Mouse (Mus musculus): Measurements from ENCODE around the gene Smagp.
"Not testable (repeated sequence)": the region's sequence is repeated elsewhere in the genome, so short reads cannot be mapped to it uniquely, and the experiment has no call there.

Smagp gene

DNA sequence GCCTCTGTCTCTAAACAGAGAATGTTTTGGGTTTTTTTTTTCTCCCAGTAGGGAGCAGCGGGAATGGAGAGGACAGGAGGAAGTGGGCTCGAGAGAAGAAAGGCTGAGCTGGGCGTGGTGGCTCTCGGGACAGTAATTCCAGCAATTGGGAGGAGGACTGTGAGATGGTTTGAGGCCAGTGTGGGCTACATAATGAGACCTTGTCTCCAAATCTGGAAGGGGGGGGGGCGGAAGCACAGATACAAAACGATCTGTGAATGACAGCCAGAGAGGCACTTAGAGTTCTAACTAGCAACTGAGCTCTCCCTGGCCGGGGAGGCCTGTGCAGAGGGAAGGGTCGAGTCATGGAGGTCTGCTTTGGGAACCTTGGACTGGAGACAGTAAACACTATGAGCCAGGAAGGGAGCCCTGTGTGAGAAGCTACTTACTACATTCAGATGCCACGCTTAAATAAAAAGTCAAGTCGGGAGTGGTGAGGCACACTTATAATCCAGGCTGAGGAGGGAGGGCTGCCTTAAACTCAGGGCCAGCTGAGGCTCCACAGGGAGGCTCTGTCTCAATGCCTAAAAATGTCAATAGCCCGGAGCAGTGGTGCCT lies 8.9 kb downstream of the Smagp start:
- DNase-seq (ENCODE audit: extremely low read depth, low read depth): no peak

- no peak for DNase-seq (ENCODE audit: extremely low read depth, low read depth)
These were observed 9.5 kb downstream of the Smagp start for GRCm38 (mm10) chr15:100627287-100627686.

GRCm38 (mm10) chr15:100624435-100624834 lies 12.3 kb downstream of the Smagp start:
- no peak for DNase-seq (ENCODE audit: extremely low read depth, low read depth)

GRCm38 (mm10) chr15:100623754-100624153 lies 13.0 kb downstream of the Smagp start:
- DNase-seq (ENCODE audit: extremely low read depth, low read depth): no peak

DNA sequence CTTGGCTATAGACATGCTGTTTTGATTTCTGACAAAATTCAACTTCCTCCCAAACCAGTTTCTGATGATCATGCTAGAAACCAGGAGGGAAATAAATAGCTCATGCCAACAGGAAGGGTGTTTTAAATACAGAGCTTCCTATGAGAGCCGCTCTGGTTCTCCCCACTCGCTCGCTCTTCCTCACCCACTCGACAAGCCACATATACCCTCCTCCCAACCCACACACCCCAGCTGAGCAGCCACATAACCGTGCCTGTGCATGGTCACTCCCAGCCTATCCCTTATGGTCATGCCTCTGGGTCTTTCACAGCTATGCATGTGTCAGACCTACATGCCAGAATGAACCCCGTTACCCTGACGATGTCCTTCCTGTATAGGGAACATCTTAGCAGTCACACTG lies 14.6 kb downstream of the Smagp start:
- no peak for DNase-seq (ENCODE audit: extremely low read depth, low read depth)

DNA sequence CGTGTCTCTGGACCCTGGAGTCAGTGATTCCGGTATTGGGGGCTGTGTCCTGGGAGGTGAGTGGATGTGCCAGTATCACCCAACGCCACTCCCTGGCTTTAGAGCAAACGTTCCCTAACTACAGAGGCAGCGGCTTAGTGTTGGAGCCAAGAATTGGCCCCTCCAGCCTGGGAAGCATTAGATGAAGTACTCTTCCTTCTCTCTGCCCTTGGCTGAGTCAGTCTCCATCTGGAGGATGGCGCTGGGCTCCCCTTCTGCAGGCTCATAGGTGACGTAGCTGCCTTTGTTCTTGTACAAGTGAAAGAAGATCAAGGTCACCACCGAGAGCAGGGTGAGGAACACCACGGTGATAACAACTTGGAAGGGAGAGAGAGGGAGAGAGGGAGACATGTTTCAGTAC lies 15.1 kb downstream of the Smagp start:
- DNase-seq (ENCODE audit: extremely low read depth, low read depth): not testable (repeated sequence)

DNA sequence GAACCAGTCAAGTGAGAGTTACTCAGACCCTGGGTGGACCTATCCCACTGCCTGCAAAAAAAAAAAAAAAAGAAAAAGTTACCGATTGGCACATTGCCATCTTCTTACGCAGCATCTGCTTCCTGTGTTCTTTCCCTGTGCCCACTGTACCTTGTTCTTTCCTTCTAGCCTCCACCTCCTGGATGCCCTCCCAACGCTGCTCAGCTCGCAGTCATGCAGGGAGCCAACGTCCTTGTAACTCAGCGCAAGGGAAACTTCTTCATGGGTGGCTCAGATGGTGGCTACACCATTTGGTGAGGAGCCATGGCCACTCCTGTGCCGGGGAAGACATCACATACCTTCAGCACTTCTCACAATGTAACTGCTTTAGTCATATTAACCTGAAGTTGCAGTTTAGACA lies 17.5 kb downstream of the Smagp start:
- no peak for DNase-seq (ENCODE audit: extremely low read depth, low read depth)

DNA sequence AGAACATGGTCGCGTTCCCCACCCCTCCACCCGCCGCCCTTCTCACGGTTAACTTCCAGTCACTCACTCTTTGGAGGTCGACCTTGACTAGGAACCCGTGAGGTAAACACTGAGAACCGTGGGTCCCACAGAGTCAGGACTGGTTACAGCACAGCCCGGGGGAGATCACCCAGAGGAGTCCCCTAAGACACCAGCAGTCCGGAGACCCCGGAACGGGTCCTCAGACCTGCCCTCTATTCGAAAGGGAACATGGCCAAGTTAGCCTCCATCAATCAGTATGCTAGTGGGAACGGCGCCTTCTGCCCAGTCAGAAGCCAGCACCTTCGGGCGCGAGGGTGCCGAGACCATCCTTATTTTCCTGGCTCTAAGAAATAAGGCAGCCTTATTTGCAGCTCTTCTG lies 20.5 kb downstream of the Smagp start:
- DNase-seq (ENCODE audit: extremely low read depth, low read depth): no peak

DNA sequence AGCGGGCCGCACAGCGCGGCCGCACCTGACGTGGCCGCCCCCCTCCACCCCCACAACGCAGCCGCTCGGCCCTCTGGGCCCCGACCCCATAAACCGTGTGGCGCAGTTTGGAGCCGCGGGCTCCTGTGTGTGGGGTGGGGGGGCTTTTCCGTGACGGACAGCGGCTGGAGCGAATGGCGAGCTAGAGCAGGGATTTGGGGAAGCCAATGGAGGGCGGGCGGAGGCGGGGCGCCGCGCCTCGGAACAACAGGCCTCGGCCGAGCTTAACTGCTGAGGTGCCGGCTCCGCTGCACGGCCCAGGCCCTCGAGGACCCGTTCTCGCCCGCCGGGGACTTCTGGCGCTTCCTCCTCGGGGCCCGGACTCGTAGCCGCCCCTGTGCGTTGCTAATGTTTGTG lies 20.9 kb downstream of the Smagp start:
- peak; percentile 84 for DNase-seq (ENCODE audit: extremely low read depth, low read depth)

GRCm38 (mm10) chr15:100614996-100615824 lies 21.5 kb downstream of the Smagp start, which contains the start of gene Dazap2:
TSS of gene Dazap2 (plus strand) at chr15:100615349.
- DNase-seq (ENCODE audit: extremely low read depth, low read depth): peak; percentile 89

DNA sequence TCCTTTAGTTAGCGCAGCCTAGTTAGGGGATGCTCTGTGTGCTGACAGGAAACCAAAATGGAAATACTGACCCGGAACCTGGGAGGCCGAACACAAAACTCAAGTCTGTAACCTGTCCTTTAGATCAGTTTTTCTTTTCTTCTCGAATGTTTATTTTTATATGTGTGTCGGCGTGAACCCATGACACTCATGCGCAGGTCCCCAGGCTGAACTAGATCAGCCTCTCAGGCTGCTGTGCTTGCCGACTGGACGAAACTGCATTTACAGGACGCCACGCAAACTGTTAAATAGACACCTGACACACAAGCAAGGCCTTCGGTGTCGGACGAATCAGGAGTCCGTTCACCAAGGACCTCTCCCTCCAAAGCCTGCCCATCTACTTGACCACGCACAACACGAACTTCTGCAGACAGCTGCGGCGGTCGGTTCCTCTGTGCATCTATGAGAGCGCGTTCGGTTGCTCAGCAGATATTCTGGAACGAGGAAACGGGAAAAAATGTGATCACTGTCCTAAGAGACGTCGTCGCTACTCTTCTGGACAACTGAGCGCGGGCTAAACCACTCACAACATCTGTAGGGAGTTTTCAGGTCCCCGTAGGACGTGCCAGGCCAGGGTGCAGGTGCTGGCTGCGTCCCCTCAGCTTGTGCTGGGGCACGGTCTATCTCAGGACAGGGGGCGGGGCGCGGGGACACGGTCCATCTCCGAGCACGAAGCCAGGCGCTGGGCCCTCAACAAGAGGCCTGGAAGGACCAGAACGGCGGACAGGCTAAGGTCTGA lies 22.3 kb downstream of the Smagp start:
- DNase-seq (ENCODE audit: extremely low read depth, low read depth): peak; percentile 66

DNA sequence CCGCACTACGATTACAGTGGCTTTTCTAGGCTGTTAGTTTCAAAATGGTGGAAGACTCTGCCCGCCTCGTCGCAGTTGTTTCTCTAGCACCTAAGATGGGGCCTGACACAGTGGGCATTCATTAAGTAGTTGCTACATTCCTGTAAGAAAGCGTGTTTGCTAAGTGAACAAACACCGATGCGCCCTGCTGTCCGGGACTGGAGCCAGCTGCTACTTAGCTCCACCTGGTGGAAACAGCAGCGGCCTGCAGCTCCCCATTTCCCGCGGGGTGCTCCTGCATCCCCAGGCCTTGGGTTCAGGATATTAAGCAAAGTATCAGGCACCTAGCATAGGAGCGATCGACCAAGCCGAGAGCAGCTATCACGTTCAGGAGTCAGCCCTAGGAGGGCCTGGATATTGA lies 23.2 kb downstream of the Smagp start:
- peak; percentile 85 for DNase-seq (ENCODE audit: extremely low read depth, low read depth)

- DNase-seq (ENCODE audit: extremely low read depth, low read depth): no peak
These were observed 24.3 kb downstream of the Smagp start for GRCm38 (mm10) chr15:100612432-100612831.

GRCm38 (mm10) chr15:100611951-100612350 lies 24.8 kb downstream of the Smagp start:
- no peak for DNase-seq (ENCODE audit: extremely low read depth, low read depth)

GRCm38 (mm10) chr15:100606677-100607076 lies 30.1 kb downstream of the Smagp start:
- peak; percentile 59 for DNase-seq (ENCODE audit: extremely low read depth, low read depth)

DNA sequence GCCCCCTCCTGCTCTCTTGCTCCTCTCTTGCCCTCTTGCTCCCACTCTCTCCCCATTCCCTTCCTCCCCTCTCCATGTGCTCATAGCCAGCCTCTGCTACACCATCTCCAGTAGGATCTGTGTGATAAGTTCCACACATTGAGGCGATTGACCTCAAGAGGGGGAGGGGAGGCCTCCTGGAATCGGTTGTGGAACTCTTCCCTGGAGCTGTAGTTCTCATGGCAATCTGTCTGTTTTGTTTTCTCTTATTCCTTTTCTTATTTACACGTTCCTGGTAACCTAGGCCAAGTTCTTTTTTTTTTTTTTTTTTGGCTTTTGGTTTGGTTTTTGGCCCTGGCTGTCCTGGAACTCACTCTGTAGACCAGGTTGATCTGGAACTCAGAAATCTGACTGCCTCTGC lies 35.1 kb downstream of the Smagp start:
- no peak for DNase-seq (ENCODE audit: extremely low read depth, low read depth)

GRCm38 (mm10) chr15:100600696-100601272 lies 36.0 kb downstream of the Smagp start:
- DNase-seq (ENCODE audit: extremely low read depth, low read depth): no peak

GRCm38 (mm10) chr15:100600047-100600695 lies 36.6 kb downstream of the Smagp start:
- DNase-seq (ENCODE audit: extremely low read depth, low read depth): peak; percentile 71

- no peak for DNase-seq (ENCODE audit: extremely low read depth, low read depth)
These were observed 37.3 kb downstream of the Smagp start, which contains the start of gene Pou6f1 for GRCm38 (mm10) chr15:100599276-100600046. TSS of gene Pou6f1 (minus strand) at chr15:100599984.

DNA sequence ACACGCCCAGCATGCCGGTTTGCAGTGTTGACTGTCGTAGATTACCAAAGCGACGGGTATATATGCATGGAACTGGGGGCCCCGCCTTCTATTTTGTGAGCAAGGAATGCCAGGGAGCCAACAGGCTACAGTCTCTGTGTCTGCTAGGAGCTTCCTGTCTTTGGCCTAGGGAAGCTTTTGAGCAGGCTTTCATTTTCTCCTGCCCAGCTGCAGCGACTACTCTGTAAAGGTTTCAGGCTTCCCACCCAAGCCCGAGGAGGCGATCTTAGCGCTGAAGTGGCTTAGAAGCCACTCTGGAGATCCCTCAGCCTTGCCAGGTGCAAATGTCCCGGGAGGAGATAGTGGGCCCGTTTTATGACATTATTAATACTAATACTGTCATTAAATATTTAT lies 37.9 kb downstream of the Smagp start:
- peak; percentile 51 for DNase-seq (ENCODE audit: extremely low read depth, low read depth)
